Mouse (Mus musculus) adrenal gland, adult 18-20 months (tissue): ENCODE measurements around the gene Foxo3. TPM values are rescaled to one million over a fixed set of nuclear protein-coding genes. Genes with fewer than 3 reads are reported as not detected.

Experiments
- DNase-seq, 2 experiments: peaks; one replicate each; pipeline ENCODE4 v3.0.0; 2021 to 2022; ENCODE audit warnings: low spot score in 2 of 2
- total RNA-seq, 2 experiments: library from RNA; stranded (reverse); gene quantifications; 1 replicate in 1 of 2; 2 replicates in 1 of 2; pipeline ENCODE4 v1.2.3; 2021

The Foxo3 gene
- total RNA-seq, 2 experiments from 2014 or later = 48.9 to 63.3 TPM

DNA sequence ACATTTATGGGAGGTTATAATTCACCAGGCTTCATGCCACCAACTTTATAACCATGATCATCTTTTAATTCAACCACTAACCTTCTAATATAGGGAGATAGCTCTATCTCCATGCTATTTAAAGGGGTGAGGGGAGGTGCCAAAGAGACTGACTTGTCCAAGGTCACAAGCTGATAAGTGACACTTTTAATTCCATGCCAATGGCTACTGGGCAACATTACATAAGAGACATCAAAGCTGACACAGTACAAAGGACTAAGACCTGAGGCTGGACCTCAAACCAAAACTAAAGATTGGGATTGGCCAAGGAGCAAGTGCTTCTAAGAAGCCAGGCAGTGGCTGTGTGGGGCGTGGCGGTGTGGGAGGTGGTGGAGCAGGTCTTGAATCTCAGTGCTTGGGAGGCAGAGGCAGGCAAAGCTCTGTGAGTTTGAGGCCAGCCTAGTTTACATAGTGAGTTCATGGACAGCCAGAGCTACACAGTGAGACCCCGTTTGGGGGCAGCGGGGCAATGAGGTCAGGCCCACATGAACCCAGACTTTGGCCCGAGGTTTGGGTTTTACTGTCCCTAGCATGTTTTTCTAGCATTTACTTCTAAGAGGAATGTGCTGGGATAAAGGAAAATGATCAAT, 46.0 kb downstream of the Foxo3 start:
- no peak for DNase-seq

DNA sequence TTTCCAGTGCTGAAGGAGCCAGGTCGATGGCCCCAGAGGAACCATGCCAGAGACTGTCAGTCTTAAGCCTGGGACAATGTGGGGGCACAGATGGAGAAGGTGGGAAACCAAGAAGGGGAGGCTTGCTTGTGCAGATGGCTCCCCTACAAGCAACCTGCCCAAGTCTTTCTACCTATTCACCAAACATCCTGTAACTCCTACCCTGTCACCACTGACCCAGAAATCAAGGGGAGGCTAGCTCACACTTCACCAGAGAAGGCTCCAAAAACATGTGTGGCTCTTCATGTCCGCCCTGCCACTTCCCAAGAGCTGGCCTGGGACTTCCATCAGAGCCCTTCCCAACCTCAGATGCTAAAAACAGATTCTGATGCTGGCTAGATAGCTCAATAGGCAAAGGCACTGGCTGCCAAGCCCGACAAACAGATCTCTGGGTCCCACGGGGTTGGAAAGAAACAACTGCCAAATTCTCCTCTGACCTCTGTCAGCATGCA, 48.8 kb downstream of the Foxo3 start:
- no peak for DNase-seq

- DNase-seq = no peak
Measured at GRCm38 (mm10) chr10:42226176-42226575, 50.4 kb downstream of the Foxo3 start.

GRCm38 (mm10) chr10:42225184-42225935, 51.2 kb downstream of the Foxo3 start:
- DNase-seq = no peak

GRCm38 (mm10) chr10:42221996-42222395, 54.6 kb downstream of the Foxo3 start:
- peak in 1 of 2 experiments; percentile 24 for DNase-seq

- DNase-seq = no peak
Measured at GRCm38 (mm10) chr10:42221136-42221891, 55.2 kb downstream of the Foxo3 start.

- no peak for DNase-seq
Measured at GRCm38 (mm10) chr10:42220418-42220952, 56.1 kb downstream of the Foxo3 start.

DNA sequence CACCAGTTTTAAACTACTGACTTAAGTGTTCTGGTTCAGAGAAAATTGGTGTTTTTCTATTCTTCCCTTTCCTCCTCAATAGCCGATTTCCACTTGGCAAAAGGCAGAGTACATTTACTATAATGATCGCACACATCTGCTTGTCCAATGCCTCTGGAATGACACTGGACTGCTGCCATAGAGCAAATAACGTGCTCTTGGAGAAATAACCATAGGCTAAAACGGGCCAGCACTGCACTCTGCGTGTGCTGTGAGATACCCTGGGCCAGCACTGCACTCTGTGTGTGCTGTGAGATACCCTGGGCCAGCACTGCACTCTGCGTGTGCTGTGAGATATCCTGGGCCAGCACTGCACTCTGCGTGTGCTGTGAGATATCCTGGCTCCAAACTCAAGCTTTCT, 65.1 kb downstream of the Foxo3 start:
- no peak for DNase-seq

DNA sequence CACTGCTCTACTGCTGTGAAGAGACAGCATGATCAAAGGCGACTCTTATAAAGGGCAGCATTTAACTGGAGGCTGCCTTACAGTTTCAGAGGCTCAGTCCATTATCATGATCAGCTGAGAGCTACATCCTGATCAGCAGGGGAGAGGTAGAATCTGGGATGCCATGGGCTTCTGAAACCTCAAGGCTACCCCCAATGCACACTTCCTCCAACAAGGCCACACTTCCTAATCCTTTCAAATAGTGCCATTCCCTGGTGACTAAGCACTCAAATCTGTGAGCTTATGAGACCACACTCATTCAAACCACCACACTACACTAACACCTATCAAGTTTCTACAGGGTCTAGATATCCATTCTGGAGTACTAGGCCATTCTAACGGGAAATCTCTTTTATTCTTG, 65.9 kb downstream of the Foxo3 start:
- no peak for DNase-seq

- DNase-seq = no peak
Measured at GRCm38 (mm10) chr10:42209809-42210208, 66.7 kb downstream of the Foxo3 start.

- DNase-seq = no peak
Measured at GRCm38 (mm10) chr10:42207612-42208011, 68.9 kb downstream of the Foxo3 start.

DNA sequence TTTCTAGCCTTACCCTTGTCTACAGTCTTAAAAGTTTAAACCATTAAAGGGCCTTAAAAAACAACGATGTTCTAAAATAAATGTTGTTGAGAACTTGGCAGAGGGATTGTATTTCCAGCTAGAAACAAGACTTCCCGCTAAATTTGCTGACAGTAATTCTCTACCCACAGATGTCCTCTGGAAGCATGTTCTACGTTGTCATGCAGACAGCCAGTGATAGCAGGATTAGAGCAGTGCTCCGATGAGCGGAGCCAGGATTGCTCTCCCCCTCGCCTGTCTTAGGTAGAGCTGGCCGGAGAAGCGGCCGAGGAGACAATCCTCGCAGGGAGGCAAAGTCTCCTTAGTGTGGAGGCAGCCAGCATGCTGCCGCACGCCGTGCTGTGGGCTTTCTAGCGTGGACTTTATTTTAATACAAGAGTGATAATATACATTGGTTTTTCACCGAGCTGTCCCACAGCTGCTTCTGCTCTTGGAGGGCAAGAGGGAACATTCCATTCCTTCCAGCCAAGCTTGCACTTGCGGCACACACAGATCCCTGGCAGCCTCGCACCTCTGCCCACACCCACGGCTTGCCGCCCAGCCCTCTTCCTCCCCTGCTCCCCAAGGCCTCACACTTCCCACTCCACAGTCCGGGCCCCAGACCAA, 71.7 kb downstream of the Foxo3 start:
- no peak for DNase-seq

- no peak for DNase-seq
Measured at GRCm38 (mm10) chr10:42203321-42204155, 73.0 kb downstream of the Foxo3 start.

- no peak for DNase-seq
Measured at GRCm38 (mm10) chr10:42202561-42202960, 74.0 kb downstream of the Foxo3 start.

GRCm38 (mm10) chr10:42199472-42199871, 77.1 kb downstream of the Foxo3 start:
- no peak for DNase-seq

- DNase-seq = no peak
Measured at GRCm38 (mm10) chr10:42198682-42199081, 77.9 kb downstream of the Foxo3 start.

DNA sequence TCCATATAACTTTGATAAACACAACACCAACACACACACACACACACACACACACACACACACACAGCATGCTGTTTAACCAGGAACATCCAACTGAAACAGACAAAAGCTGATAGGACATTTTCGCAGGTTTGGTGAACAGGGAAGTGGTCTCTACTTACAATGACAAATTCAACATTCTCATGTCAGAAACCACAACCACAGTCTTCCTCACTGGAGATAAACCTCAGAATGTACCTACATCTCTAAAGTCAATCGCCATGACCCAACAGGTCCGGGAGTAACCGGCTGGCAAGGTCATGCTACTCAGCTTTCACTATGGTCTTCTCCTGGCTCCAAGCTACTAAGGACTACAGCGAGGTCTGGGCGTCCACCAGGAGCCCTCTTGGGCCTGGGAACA, 81.8 kb downstream of the Foxo3 start:
- DNase-seq = no peak

DNA sequence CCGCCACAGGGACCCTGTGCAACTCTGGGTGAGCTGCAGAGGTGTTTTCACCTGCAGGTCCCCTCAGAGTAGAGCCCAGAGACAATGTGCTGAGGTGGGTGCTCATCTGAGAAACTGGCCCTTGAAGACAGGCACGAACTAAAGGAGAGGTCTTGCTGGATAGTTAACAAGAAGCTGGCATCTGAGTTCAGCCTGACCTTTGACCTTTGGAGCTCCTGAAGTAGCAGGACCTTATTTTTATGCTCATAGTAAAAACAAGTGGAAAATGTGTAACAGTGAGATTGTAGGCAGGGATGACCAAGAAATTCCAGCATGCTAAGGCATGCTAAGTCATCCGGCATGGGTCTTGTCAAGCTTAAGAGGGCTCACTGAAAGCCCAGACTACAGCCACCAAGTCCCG, 82.6 kb downstream of the Foxo3 start:
- no peak for DNase-seq

DNA sequence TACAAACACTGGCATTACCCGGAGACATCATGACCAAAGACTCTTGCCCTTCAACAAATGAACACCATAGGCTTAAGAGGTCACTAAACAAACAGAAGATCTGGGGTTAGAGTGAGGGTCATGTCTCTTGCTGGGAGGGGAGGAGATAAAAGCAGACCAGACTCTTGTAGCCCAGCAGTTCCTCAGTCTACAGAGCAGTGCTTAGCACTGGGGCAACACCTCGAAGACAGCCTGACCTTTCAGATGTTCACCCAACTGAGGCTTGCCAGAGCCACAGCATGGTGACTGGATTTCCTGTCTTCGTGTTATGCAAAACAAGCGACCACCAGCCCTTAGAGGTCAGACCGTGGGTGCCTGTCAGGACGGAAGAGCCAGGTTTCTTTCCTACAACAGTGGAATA, 83.6 kb downstream of the Foxo3 start:
- DNase-seq = no peak
